Mouse (Mus musculus) frontal cortex, postnatal 10 days (tissue): ENCODE measurements around the gene Donson.

Source experiments
- DNase-seq, 2 experiments: peaks; one replicate each; pipeline ENCODE4 v3.0.0; 2022; ENCODE audit warnings: low spot score in 2 of 2, mixed read lengths in 1 of 2

Gene Donson

GRCm38 (mm10) chr16:91689791-91690190 is 1.2 kb upstream of the Donson start:
- no peak for DNase-seq

GRCm38 (mm10) chr16:91688023-91688618 is 449 bp downstream of the Donson start:
- DNase-seq: no peak

- no peak for DNase-seq
Measured at GRCm38 (mm10) chr16:91686369-91686768, 2.2 kb downstream of the Donson start.

GRCm38 (mm10) chr16:91685526-91685925 is 3.0 kb downstream of the Donson start:
- no peak for DNase-seq

GRCm38 (mm10) chr16:91680656-91681055 is 7.9 kb downstream of the Donson start:
- DNase-seq: no peak

GRCm38 (mm10) chr16:91678147-91678911 is 10.2 kb downstream of the Donson start:
- DNase-seq: no peak

- DNase-seq: no peak
Measured at GRCm38 (mm10) chr16:91674500-91674899, 14.1 kb downstream of the Donson start.

- no peak for DNase-seq
Measured at GRCm38 (mm10) chr16:91663795-91664194, 24.8 kb downstream of the Donson start.

- DNase-seq: no peak
Measured at GRCm38 (mm10) chr16:91662336-91662735, 26.2 kb downstream of the Donson start.

- DNase-seq: no peak
Measured at GRCm38 (mm10) chr16:91661397-91661796, 27.2 kb downstream of the Donson start.

- DNase-seq: no peak
Measured at GRCm38 (mm10) chr16:91659798-91660197, 28.8 kb downstream of the Donson start.

- DNase-seq: no peak
Measured at GRCm38 (mm10) chr16:91658471-91658870, 30.1 kb downstream of the Donson start.

- DNase-seq: no peak
Measured at GRCm38 (mm10) chr16:91657285-91657684, 31.3 kb downstream of the Donson start.

GRCm38 (mm10) chr16:91655285-91655684 is 33.3 kb downstream of the Donson start:
- no peak for DNase-seq

- DNase-seq: no peak
Measured at GRCm38 (mm10) chr16:91652191-91652590, 36.4 kb downstream of the Donson start.

- no peak for DNase-seq
Measured at GRCm38 (mm10) chr16:91649781-91650180, 38.8 kb downstream of the Donson start.

- DNase-seq: no peak
Measured at GRCm38 (mm10) chr16:91649246-91649645, 39.3 kb downstream of the Donson start.

- DNase-seq: peak; percentile 48 to 69
Measured at GRCm38 (mm10) chr16:91648220-91648550, 40.4 kb downstream of the Donson start.

GRCm38 (mm10) chr16:91647461-91648219 is 40.9 kb downstream of the Donson start, which contains the start of gene Son:
Son (plus strand) TSS chr16:91647506.
- DNase-seq: peak; percentile 95 to 98

- DNase-seq: peak; percentile 88 to 92
Measured at GRCm38 (mm10) chr16:91646681-91647419, 41.7 kb downstream of the Donson start, which contains the start of gene Gart. Gart (minus strand) TSS chr16:91646952.

GRCm38 (mm10) chr16:91645995-91646602 is 42.5 kb downstream of the Donson start:
- no peak for DNase-seq
